Mouse (Mus musculus): ENCODE measurements around the gene BC048562. TPM values are rescaled to one million over a fixed set of nuclear protein-coding genes. Genes with fewer than 3 reads are reported as not detected.

BC048562 gene
- polyA plus RNA-seq, 1 experiment = not detected

DNA sequence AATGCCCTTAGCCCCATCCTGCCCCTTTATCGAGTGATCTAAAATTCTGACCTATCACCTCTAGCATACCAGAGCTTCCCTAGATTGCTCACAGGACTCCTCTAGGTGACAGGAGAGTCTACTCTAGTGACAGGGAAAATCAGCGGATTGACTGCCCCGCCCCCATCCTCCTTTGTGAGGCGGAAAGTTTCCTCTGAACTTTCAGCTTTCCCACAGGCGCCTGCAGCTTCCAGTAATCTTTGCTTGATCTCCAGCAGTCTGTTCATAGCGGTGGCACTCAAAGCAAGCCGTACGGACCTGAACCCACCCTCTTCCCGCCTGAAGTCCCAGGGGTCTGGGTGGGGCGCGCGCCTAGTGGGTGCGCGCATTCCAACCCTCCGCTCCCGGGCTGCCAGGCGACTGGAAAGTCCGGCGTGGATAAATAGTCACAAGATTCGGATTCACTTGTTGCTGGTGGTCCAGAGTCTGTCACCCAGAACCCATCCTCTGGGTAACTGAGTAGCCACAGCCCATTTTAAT, 42.4 kb downstream of the BC048562 start:
- WGBS = 5% methylated on average over 20 of the region's 20 CpGs
- TF ChIP-seq CTCF (IDR thresholded peaks at IDR 0.05; ENCODE audit: extremely low read depth, insufficient read depth, insufficient read length, insufficient replicate concordance) = no peak
- no peak for TF ChIP-seq POLR2A (IDR thresholded peaks at IDR 0.05; ENCODE audit: low read depth, low read length)
- Histone ChIP-seq H3K27ac (ENCODE audit: insufficient read depth, low read length) (peak overlapping the region; percentile 20; the same call in 1 of the 2 replicates), H3K36me3 (ENCODE audit: control insufficient read depth, insufficient read depth, low read length) (no peaks in the 10 kb centered on the region), H3K4me1 (ENCODE audit: control insufficient read depth, insufficient read depth, insufficient read length) (no peaks in the 10 kb centered on the region), H3K27me3 (ENCODE audit: control insufficient read depth, insufficient read depth, low read length) (no peaks in the 10 kb centered on the region), H3K4me3 (ENCODE audit: extremely low read depth, insufficient read depth, insufficient read length) (peak overlapping the region; percentile 39; the same call in 1 of the 2 replicates)
- DNase-seq (ENCODE audit: low read depth in 1 of 2, low spot score in 2 of 2) = no peak

- H3K36me3 ChIP-seq (ENCODE audit: control insufficient read depth, insufficient read depth, low read length) = no peaks in the 10 kb centered on the region
- H3K27me3 ChIP-seq (ENCODE audit: control insufficient read depth, insufficient read depth, low read length) = no peaks in the 10 kb centered on the region
- DNase-seq (ENCODE audit: low read depth in 1 of 2, low spot score in 2 of 2) = no peak
- TF ChIP-seq CTCF (IDR thresholded peaks at IDR 0.05; ENCODE audit: extremely low read depth, insufficient read depth, insufficient read length, insufficient replicate concordance) (no peak), POLR2A (IDR thresholded peaks at IDR 0.05; ENCODE audit: low read depth, low read length) (no peak)
- H3K4me1 ChIP-seq (ENCODE audit: control insufficient read depth, insufficient read depth, insufficient read length) = no peaks in the 10 kb centered on the region
- 52% methylated on average over 11 of the region's 11 CpGs for WGBS
- no peak overlapping the region for H3K4me3 ChIP-seq (ENCODE audit: extremely low read depth, insufficient read depth, insufficient read length)
- H3K27ac ChIP-seq (ENCODE audit: insufficient read depth, low read length) = no peak overlapping the region
Observed at GRCm38 (mm10) chr9:108479241-108479640, 43.0 kb downstream of the BC048562 start.

DNA sequence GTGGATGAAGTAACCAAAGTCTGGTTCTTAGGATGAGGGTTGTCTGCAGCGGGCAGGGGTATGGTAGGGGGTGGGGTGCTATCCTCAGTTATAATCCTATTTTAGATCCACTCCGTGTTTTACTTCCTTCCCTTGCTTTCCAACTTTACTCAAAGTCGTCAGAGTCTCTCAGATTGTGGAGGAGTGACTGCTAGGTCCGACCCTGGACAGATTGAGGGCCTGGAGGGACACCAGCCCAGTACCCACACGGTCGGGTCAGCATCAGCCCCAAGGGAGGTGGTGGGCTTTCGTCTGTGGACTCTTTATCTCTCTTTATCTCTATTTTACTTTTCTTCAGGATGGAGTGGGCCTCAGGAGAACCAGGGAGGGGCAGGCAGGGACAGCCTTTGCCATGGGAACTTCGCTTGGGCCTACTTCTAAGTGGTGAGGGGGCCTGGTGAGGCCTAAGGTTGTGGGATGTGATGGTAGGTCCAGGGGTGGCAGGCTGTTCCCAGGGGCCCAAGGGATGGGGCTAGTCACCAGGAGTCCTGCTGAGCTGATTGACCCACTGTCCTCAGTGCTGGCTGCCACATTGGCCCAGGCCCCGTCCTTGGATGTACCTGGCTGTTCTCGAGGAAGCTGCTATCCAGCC, 43.6 kb downstream of the BC048562 start, which contains the start of gene Lamb2:
Lamb2 (plus strand) TSS at position 16 of the 631 bp plus-strand sequence.
- no peak for TF ChIP-seq POLR2A (IDR thresholded peaks at IDR 0.05; ENCODE audit: low read depth, low read length)
- TF ChIP-seq CTCF (IDR thresholded peaks at IDR 0.05; ENCODE audit: extremely low read depth, insufficient read depth, insufficient read length, insufficient replicate concordance) = no peak
- H3K36me3 ChIP-seq (ENCODE audit: control insufficient read depth, insufficient read depth, low read length) = no peaks in the 10 kb centered on the region
- H3K27me3 ChIP-seq (ENCODE audit: control insufficient read depth, insufficient read depth, low read length) = no peaks in the 10 kb centered on the region
- 44% methylated on average over 10 of the region's 10 CpGs for WGBS
- H3K4me1 ChIP-seq (ENCODE audit: control insufficient read depth, insufficient read depth, insufficient read length) = no peaks in the 10 kb centered on the region
- H3K27ac ChIP-seq (ENCODE audit: insufficient read depth, low read length) = peak within 1 kb of the TSS; percentile 23; the same call in 1 of the 2 replicates
- peak within 1 kb of the TSS; percentile 43; the same call in 1 of the 2 replicates for H3K4me3 ChIP-seq (ENCODE audit: extremely low read depth, insufficient read depth, insufficient read length)
- DNase-seq (ENCODE audit: low read depth in 1 of 2, low spot score in 2 of 2) = no peak

GRCm38 (mm10) chr9:108480813-108481519, 44.7 kb downstream of the BC048562 start:
- H3K4me3 ChIP-seq (ENCODE audit: extremely low read depth, insufficient read depth, insufficient read length) = no peak overlapping the region
- H3K36me3 ChIP-seq (ENCODE audit: control insufficient read depth, insufficient read depth, low read length) = no peaks in the 10 kb centered on the region
- DNase-seq (ENCODE audit: low read depth in 1 of 2, low spot score in 2 of 2) = no peak
- no peaks in the 10 kb centered on the region for H3K27me3 ChIP-seq (ENCODE audit: control insufficient read depth, insufficient read depth, low read length)
- no peaks in the 10 kb centered on the region for H3K4me1 ChIP-seq (ENCODE audit: control insufficient read depth, insufficient read depth, insufficient read length)
- 93% methylated on average over 28 of the region's 28 CpGs for WGBS
- H3K27ac ChIP-seq (ENCODE audit: insufficient read depth, low read length) = no peak overlapping the region
- no peak for TF ChIP-seq POLR2A (IDR thresholded peaks at IDR 0.05; ENCODE audit: low read depth, low read length)
- TF ChIP-seq CTCF (IDR thresholded peaks at IDR 0.05; ENCODE audit: extremely low read depth, insufficient read depth, insufficient read length, insufficient replicate concordance) = no peak

- H3K27me3 ChIP-seq (ENCODE audit: control insufficient read depth, insufficient read depth, low read length) = no peaks in the 10 kb centered on the region
- no peak overlapping the region for H3K27ac ChIP-seq (ENCODE audit: insufficient read depth, low read length)
- no peaks in the 10 kb centered on the region for H3K36me3 ChIP-seq (ENCODE audit: control insufficient read depth, insufficient read depth, low read length)
- TF ChIP-seq CTCF (IDR thresholded peaks at IDR 0.05; ENCODE audit: extremely low read depth, insufficient read depth, insufficient read length, insufficient replicate concordance) (no peak), POLR2A (IDR thresholded peaks at IDR 0.05; ENCODE audit: low read depth, low read length) (no peak)
- H3K4me1 ChIP-seq (ENCODE audit: control insufficient read depth, insufficient read depth, insufficient read length) = no peaks in the 10 kb centered on the region
- no peak overlapping the region for H3K4me3 ChIP-seq (ENCODE audit: extremely low read depth, insufficient read depth, insufficient read length)
- WGBS = 94% methylated on average over 19 of the region's 19 CpGs
- no peak for DNase-seq (ENCODE audit: low read depth in 1 of 2, low spot score in 2 of 2)
Observed at GRCm38 (mm10) chr9:108481520-108482210, 45.4 kb downstream of the BC048562 start.

DNA sequence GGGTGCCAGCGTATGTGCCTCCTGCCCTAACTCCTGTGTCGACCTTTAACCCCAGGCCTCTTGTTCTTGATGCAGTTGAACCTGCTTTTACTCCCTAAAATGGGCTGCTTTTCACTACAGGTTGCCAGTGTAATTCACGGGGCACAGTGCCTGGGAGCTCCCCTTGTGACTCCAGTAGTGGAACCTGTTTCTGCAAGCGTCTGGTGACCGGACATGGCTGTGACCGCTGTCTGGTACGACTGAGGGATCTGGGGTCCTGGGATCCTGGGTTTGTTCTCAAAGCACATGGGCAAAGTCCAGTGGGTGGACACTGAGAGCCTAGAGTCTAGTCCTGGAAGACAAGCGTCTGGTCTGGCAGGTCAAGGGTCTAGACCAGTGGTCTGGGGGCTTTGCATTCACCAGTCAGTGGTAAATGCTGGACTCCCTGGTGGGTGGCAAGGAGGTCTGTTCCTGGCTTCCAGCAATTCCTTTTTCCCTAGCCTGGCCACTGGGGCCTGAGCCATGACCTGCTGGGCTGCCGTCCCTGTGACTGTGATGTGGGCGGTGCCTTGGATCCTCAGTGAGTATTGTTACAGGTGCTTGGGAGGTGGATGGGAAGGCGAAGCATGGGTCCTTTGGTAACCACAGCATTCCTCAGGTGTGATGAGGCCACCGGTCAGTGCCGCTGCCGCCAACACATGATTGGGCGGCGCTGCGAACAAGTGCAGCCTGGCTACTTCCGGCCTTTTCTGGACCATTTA, 46.9 kb downstream of the BC048562 start:
- Histone ChIP-seq H3K27me3 (ENCODE audit: control insufficient read depth, insufficient read depth, low read length) (no peaks in the 10 kb centered on the region), H3K36me3 (ENCODE audit: control insufficient read depth, insufficient read depth, low read length) (no peaks in the 10 kb centered on the region), H3K27ac (ENCODE audit: insufficient read depth, low read length) (no peak overlapping the region), H3K4me3 (ENCODE audit: extremely low read depth, insufficient read depth, insufficient read length) (no peak overlapping the region), H3K4me1 (ENCODE audit: control insufficient read depth, insufficient read depth, insufficient read length) (no peaks in the 10 kb centered on the region)
- TF ChIP-seq CTCF (IDR thresholded peaks at IDR 0.05; ENCODE audit: extremely low read depth, insufficient read depth, insufficient read length, insufficient replicate concordance) = no peak
- TF ChIP-seq POLR2A (IDR thresholded peaks at IDR 0.05; ENCODE audit: low read depth, low read length) = no peak
- DNase-seq (ENCODE audit: low read depth in 1 of 2, low spot score in 2 of 2) = no peak
- WGBS = 96% methylated on average over 18 of the region's 18 CpGs
